Mouse (Mus musculus): Measurements from ENCODE around the gene Eps8l2. TPM values are rescaled to one million over a fixed set of nuclear protein-coding genes. Genes with fewer than 3 reads are reported as not detected.

Gene Eps8l2
- 3.1 and 7.9 TPM in 2 replicates for total RNA-seq (2017)

- ATAC-seq (ENCODE audit: extremely low read depth, insufficient number of reproducible peaks, low FRiP score, poor library complexity, severe bottlenecking): peak; percentile 51
Measured at GRCm38 (mm10) chr7:141338576-141339131, at the start of gene Eps8l2. Gene Eps8l2 (plus strand): TSS chr7:141338880.

GRCm38 (mm10) chr7:141291921-141292582 lies 46.6 kb upstream of the Eps8l2 start, which contains the start of gene Drd4:
Gene Drd4 (plus strand): TSS chr7:141292006.
- no peak for ATAC-seq (ENCODE audit: extremely low read depth, insufficient number of reproducible peaks, low FRiP score, poor library complexity, severe bottlenecking)

GRCm38 (mm10) chr7:141292583-141293388 lies 45.9 kb upstream of the Eps8l2 start:
- ATAC-seq (ENCODE audit: extremely low read depth, insufficient number of reproducible peaks, low FRiP score, poor library complexity, severe bottlenecking): no peak

DNA sequence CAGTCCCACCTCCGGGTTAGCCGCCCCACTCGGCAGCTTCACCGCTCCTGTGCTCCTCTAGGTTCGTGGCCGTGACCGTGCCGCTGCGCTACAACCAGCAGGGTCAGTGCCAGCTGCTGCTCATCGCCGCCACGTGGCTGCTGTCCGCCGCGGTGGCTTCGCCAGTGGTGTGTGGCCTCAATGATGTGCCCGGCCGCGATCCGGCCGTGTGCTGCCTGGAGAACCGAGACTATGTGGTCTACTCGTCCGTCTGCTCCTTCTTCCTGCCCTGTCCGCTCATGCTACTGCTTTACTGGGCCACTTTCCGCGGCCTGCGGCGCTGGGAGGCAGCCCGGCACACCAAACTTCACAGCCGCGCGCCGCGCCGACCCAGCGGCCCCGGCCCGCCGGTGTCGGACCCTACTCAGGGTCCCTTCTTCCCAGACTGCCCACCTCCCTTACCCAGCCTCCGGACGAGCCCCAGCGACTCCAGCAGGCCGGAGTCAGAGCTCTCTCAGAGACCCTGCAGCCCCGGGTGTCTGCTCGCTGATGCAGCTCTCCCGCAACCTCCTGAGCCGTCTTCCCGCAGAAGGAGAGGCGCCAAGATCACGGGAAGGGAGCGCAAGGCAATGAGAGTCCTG lies 44.7 kb upstream of the Eps8l2 start:
- ATAC-seq (ENCODE audit: extremely low read depth, insufficient number of reproducible peaks, low FRiP score, poor library complexity, severe bottlenecking): peak; percentile 18; the same call in 1 of the 2 replicates

GRCm38 (mm10) chr7:141294479-141294878 lies 44.2 kb upstream of the Eps8l2 start:
- ATAC-seq (ENCODE audit: extremely low read depth, insufficient number of reproducible peaks, low FRiP score, poor library complexity, severe bottlenecking): no peak

DNA sequence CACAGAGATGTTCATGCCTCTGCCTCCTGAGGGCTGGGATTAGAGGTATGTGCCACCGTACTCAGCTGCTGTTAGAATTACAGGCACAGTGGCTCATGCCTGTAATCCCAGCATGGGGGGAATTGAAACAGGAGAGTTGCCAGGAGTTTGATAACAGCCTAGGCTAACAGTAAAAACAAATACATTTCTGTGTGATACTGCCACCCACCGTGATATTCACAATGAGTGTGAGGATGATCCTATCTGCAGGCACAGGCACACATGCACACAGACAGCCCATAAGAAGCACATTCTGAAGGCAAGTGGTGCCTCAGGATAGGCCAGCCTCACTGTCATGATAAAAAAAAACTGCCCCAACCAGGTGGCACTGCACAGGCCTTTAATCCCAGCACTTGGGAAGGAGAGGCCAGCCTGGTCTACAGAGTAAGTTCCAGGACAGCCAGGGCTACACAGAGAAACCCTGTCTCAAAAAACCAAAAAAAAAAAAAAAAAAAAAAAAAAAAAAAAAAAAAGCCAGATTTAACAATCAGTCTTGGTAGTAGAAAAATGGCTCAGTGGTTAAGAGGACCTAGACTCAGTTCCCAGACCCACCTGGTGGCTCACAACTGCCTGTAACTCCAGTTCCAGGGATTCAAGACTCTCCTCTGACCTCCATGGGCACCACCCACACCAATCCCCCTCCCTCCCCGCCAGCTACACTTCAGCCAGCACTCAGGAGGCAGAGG lies 40.6 kb upstream of the Eps8l2 start:
- ATAC-seq (ENCODE audit: extremely low read depth, insufficient number of reproducible peaks, low FRiP score, poor library complexity, severe bottlenecking): no peak

DNA sequence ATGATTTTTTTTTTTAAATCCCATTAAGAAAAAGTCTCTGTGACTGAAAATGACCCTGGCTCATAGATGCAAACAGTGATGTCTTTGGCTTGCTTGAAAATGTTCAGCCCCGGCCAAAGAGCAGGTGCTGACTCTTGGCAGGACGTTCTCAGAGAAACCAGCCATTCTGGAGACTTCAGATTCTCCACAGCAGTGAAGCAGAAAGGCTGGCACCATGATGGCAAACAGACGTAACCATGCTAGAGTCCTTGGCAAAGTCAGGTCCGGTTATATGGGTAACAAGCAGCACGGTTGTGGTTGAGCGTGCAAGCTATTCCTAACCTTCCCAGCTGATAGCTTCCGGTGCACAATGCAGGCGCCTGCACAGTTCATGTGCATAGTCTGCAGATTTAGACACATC lies 39.5 kb upstream of the Eps8l2 start:
- no peak for ATAC-seq (ENCODE audit: extremely low read depth, insufficient number of reproducible peaks, low FRiP score, poor library complexity, severe bottlenecking)

DNA sequence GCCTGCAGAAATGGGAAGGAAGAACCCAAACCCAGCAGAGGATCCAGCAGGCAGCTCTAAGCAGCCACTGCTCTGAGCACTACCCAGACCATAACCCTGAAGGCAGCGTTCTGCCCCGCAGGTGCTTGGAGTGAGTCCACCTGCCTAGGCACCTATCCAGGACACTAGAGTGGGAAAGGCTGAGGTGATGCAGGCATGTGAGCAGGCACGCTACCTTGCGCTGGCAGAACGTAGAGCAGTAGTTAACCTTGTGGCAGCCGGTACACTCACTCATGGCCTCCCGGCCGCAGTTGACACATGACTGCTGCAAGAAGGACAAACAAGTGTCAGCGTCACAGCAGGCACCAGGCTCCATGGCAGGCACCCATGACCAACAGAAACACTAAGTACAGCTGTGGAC lies 37.3 kb upstream of the Eps8l2 start:
- no peak for ATAC-seq (ENCODE audit: extremely low read depth, insufficient number of reproducible peaks, low FRiP score, poor library complexity, severe bottlenecking)

GRCm38 (mm10) chr7:141302702-141303268 lies 35.9 kb upstream of the Eps8l2 start:
- peak; percentile 27; the same call in 1 of the 2 replicates for ATAC-seq (ENCODE audit: extremely low read depth, insufficient number of reproducible peaks, low FRiP score, poor library complexity, severe bottlenecking)

DNA sequence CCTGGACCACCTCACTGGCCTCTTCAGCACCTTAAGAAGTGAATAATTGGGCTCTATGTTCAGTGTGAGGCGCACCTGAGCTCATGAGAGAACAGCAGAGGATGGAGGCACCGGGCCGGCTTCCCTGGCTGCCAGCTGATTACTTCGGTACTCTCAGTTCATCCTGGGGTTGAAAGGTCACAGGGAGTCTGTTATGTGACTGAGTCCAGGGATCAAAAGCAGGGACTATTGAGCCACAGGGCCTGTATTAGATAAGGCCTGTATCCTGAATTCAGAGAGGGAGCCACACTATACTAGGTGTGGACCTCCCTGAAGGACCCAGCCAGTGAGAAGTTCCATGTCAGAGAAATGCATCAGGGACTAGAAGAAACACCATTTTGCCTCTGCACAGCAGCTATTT lies 34.1 kb upstream of the Eps8l2 start:
- ATAC-seq (ENCODE audit: extremely low read depth, insufficient number of reproducible peaks, low FRiP score, poor library complexity, severe bottlenecking): no peak

DNA sequence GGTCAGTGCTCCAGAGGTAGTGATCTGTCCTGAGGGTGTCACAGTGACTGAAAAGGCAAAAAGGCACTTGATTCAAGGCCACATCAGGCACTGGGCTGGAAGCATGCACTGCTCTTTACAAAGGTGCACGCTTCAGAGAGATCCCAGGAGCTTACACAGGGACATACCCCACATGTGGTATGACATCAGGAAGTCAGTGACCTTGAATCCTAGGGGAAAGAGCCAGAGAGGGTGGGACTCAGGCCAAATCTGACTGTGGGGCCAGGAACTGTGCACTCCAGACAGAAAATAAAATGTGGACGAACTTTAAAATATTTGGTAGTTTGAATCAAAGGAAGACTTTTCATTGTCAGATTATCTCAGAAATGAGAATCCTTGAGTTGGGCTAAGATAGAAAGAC lies 24.3 kb upstream of the Eps8l2 start:
- ATAC-seq (ENCODE audit: extremely low read depth, insufficient number of reproducible peaks, low FRiP score, poor library complexity, severe bottlenecking): no peak

GRCm38 (mm10) chr7:141315076-141315475 lies 23.6 kb upstream of the Eps8l2 start:
- no peak for ATAC-seq (ENCODE audit: extremely low read depth, insufficient number of reproducible peaks, low FRiP score, poor library complexity, severe bottlenecking)

DNA sequence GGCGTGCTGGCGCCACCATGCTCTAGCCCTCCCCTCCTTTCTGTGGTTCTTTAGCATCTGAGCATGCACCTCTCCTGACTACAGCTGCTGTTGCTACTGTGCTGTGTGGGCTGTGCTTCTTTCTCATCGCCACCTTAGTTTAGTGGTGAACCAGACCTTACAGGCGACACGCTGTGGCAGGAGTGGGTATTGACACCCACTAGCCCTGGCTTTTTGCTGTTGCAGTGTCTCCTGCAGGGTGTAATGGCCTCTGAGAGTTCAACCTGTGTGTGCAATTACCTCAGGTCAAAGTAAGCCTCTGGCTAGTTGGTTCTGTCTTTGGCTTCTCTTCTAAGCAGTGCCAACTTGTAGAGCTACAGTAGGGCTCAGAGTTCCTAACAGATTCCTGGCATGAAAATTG lies 22.7 kb upstream of the Eps8l2 start:
- ATAC-seq (ENCODE audit: extremely low read depth, insufficient number of reproducible peaks, low FRiP score, poor library complexity, severe bottlenecking): peak; percentile 83

DNA sequence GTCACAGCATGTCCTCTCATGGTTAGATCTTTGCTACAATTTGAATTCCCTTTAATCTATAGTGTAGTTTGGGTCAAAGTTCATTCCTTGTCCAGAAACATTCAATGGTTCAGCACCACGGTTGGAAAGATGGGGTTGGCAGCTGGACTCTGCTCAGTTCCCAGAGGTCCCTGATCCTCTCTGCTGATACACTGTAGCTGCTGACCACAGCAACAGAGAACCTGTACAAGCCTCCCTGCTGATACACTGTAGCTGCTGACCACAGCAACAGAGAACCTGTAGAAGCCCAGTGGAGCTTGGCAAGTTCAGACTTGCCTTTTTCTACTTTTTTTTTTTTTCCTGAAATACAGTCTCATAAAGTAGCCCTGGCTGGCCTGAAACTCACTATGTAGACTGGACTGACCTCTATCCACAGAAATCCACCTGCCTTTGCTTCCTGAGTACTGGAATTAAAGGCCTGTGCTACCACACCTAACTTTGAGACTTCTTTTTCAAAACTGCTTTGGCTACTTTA lies 21.0 kb upstream of the Eps8l2 start:
- ATAC-seq (ENCODE audit: extremely low read depth, insufficient number of reproducible peaks, low FRiP score, poor library complexity, severe bottlenecking): no peak

GRCm38 (mm10) chr7:141319446-141319845 lies 19.2 kb upstream of the Eps8l2 start:
- ATAC-seq (ENCODE audit: extremely low read depth, insufficient number of reproducible peaks, low FRiP score, poor library complexity, severe bottlenecking): no peak

DNA sequence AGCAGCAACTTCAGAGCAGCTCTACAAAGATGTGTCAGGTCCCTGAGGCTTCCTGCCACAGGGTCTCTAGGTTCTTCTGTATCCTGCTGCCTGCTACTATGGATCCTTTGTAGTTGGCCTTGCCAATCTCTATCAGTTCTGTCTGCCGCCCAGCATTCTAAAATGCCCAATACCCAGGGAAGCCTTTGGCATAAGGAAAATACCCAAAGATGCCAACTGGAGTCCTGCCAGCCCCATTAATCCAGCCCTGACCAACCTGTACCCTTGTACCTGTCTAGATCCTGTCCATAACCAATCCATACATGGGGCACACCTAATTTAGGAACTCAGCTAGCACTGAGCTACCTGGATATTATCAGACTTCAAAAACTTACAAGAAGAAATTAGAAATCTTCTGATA lies 14.0 kb upstream of the Eps8l2 start:
- no peak for ATAC-seq (ENCODE audit: extremely low read depth, insufficient number of reproducible peaks, low FRiP score, poor library complexity, severe bottlenecking)

- no peak for ATAC-seq (ENCODE audit: extremely low read depth, insufficient number of reproducible peaks, low FRiP score, poor library complexity, severe bottlenecking)
Measured at GRCm38 (mm10) chr7:141326546-141327446, 11.9 kb upstream of the Eps8l2 start.
